Mouse (Mus musculus): ENCODE measurements around the gene Kndc1.

The Kndc1 gene

DNA sequence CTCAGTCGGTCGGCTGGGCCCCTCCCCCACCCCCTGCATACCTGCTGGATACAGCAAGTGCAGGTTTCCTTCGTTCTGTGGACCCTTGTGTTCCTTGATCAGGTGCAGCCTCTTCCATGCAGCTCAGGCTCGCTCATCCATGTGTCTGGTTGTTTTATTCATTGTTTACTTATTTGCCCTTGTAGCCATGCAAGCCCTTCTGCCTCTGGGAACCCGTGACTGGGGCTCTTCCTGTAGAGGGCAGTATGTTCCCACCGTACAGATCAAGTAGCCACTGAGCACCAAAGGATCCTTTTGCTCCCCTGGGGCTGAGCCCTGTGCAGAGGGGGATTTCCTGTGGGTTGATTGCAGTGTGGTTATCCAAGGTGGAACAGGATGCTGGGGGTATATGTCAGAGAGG, 11.2 kb downstream of the Kndc1 start:
- peak; percentile 59 for DNase-seq (ENCODE audit: low spot score)

DNA sequence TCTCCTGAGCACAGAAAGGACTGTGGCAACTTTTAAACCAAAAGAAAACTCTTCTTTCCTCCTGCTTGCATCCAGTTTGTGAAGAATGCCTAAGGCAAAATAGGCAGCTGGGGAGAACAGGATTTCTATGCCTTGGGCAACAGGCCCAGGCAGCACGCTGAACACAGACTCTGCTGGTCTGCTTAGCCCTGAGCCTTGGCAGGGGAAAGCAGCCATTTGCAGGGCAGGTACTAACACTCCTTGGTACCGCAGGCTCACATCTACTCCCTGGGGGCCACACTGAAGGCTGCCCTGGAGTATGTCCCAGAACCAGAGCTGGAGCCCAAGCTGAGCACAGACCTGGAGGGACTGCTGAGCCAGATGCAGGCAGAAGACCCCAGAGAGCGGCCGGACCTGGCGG, 13.7 kb downstream of the Kndc1 start:
- DNase-seq (ENCODE audit: low spot score) = no peak

DNA sequence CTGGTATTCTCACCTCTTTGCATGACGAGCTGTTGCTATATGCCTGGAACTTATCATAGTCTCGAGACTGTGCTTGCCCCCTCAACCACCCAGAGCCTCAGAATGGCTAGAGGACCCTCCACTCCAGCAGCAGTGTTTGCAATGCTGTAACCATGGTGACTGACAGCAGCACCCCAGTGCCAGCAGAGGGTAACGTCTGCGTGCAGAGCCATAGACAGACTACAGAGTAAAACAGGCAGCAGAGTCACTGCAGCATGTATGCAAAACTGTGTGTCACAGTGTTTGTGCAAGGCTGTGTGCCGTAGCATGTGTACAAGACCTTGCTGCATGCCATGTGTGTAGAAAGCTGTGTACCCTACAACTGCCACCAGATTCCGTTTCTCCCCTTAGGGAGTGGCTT, 15.0 kb downstream of the Kndc1 start:
- no peak for DNase-seq (ENCODE audit: low spot score)

DNA sequence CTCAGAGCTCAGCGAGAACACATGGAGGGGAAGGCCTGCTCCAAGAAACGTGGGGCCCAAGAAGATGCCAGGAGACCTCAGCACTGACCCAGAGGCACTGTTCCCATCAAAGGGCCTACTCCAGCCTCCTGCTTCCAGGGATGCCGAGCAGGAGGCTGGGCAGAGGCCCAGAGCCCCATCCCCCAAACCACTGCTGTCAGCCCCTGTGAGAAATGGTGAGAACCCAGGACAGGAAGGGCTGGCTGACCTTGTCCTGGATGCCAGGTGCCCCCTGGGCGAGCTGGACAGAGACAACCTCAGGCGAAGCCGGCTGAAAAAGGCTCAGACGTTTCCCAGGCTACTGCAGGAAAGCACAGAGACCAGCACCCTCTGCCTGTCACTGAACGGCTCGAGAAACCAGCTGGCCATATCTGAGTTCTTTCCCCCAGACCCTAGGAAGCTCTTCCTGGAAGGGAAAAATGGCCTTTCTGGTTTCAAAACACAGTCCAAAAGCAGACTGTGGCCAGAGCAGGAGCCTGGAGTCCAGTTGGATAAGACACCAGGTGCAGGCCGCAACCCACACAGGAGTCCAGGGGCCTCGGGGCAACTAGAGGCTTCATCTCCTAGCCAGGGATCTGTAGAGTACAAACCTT, 15.8 kb downstream of the Kndc1 start:
- no peak for DNase-seq (ENCODE audit: low spot score)

DNA sequence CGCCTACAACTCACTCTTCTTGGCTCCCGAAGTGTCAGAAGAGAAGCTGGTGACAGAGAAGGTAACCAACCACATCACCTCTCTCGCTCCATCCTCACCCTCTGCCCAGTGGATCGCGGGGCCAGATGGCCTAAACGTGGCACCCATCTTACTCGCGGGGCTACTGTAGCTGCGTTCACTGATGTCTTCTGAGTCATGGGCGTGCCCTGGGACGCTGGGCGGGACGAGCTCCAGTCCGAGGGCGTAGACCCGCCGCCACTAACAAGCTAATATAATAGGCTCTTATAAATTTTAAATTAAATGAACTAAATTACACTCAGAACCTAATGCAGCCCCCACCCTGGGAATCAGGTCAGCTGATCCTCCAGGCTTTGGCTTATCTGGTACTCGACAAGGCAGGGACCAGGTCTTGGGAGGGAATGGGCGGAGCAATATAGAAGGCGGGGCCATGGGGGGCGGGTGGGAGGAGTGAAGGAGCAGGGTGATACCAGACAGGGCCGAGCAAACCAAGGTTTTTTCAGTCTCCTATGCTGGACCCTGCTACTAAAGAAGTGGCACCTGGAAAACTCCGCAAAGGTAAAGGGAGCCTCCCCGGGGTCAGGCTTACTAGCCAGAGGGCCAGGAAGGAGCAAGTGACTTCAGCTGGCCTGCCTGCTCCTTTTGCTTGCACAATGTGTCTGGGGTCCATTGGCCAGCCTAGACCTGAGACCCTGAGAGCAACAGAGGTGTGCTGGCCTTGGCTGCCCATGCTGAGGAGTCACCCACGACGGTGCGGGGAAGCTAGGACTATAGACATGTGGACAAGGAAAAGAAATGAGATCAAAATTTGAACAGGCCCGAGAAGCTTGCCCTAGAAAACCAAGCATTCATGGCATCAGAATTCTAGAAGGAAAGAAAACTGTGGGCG, 19.9 kb downstream of the Kndc1 start:
- DNase-seq (ENCODE audit: low spot score) = peak; percentile 59

DNA sequence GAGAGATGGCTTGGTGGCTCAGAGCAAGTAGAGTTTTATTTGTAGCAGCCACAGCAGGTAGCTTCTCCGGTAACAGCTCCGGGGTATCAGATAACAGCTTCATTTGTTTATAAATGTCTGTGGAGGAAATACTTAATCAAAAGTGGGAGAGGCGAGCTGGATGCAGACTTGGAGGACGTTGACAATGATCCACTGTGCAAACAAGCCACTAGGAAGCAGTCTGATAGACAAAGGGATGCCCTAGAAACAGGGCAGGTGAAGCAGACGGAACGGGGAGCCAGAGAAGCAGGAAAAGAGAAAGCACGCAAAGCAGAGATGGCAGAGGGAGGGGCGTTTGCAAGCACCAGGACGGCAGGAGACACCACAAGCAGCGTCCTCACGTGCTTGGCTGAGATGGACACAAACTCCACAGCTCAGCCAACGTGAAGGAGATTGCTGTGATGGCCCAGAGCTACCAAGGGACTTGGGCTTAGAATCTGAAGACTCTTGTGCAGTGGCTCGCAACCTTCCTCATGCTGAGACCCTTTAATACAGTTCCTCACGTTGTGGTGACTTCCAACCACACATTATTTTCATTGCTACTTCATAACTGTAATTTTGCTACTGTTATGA, 21.3 kb downstream of the Kndc1 start:
- no peak for DNase-seq (ENCODE audit: low spot score)

DNA sequence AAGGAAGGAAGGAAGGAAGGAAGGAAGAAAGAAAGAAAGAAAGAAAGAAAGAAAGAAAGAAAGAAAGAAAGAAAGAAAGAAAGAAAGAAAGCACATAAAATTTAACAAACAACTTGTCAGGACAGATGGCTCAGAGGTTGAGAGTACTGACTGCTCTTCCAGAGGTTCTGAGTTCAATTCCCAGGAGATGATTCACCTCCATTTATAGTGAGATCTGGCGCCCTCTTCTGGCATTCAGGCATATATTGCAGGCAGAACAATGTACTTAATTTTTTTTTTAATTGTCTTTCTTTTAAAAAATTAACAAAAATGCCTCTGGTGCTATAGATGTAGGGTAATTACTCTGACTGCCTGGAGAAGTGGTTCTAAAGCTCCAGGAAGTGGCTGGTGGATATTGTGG, 21.8 kb downstream of the Kndc1 start:
- DNase-seq (ENCODE audit: low spot score) = no peak

DNA sequence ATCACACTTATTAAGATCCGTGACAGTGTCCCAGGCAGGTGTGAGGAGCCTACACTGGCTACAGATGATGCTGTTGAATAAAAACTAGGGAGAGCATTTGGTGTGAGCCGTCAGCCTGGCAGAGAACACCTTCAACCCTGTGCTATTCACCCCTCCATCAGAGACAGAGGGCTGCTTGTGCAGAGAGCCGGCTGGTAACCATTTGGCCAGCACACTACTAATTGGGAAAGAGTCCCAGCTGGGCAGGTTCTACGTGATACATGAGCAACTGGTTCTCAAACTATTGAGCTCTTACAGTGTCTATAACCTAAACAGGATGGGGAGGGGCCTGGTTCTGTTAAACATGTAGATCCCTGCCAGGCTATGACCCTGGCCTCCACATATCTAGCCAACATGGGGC, 23.8 kb downstream of the Kndc1 start:
- DNase-seq (ENCODE audit: low spot score) = no peak

DNA sequence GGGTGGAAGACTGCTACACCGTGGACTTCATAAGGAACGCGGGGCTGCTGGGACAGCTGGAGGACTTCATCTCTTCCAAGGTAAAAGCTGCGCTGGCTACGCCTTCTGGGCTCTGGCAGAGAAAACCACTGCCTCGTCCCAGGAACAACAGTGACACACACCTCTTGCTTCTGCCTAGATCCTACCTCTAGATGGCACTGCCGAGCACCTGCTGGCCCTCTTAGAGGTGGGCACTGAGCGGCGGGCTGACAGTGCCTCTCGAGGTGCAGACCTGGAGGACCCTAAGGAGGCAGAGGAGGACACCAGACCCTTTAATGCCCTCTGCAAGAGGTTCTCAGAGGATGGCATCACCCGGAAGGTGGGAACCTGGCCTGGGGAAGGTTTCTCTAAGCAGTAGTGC, 36.2 kb downstream of the Kndc1 start:
- DNase-seq (ENCODE audit: low spot score) = peak; percentile 78

DNA sequence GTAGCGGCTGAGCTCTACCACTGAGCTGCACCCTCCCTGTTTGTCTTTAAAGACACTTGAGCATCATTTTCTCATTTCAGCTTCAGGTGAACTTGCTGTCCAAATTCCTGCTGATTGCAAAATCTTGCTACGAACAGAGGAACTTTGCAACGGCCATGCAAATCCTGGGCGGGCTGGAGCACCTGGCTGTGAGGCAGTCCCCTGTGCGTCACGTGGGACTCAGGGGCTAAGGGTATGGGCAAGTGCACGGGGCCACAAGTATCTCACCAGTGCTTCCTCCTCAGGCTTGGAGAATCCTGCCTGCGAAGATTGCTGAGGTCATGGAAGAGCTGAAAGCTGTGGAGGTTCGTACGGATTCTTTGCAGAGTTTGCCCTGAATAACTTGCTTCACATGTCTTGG, 42.2 kb downstream of the Kndc1 start:
- no peak for DNase-seq (ENCODE audit: low spot score)

DNA sequence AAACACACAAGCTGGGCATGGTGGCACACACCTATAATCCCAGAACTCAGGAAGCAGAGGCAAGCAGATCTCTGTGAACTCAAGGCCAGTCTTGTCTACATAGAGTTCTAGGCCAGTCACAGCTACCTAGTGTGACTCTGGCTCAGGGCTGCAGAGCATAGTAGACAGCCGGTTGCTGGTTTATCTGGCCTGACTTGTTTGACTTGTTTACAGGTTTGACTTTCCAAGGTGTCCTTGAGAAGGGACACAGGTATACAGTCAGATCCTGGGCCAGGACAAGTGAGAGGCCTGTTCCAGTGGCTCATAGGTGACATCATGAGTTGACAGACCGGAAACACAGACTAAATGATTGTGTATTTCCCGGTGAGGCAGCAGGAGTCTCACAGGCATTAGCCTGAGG, 42.6 kb downstream of the Kndc1 start:
- DNase-seq (ENCODE audit: low spot score) = no peak

DNA sequence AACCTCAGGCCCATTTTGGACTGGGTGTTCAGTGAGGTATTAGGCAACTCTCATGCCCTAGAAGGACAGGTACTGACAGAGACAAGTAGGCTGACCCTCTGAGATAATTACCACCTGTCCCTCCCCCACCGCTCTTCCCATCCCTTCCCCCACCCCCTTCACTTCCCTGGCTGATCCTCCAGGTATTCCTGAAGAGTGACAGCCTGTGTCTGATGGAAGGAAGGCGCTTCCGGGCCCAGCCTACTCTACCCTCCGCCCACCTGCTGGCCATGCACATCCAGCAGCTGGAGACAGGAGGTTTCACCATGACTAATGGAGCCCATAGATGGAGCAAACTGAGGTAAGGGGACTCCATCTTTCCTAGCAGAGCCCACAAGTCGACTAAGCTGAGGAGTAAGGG, 43.3 kb downstream of the Kndc1 start:
- DNase-seq (ENCODE audit: low spot score) = no peak

DNA sequence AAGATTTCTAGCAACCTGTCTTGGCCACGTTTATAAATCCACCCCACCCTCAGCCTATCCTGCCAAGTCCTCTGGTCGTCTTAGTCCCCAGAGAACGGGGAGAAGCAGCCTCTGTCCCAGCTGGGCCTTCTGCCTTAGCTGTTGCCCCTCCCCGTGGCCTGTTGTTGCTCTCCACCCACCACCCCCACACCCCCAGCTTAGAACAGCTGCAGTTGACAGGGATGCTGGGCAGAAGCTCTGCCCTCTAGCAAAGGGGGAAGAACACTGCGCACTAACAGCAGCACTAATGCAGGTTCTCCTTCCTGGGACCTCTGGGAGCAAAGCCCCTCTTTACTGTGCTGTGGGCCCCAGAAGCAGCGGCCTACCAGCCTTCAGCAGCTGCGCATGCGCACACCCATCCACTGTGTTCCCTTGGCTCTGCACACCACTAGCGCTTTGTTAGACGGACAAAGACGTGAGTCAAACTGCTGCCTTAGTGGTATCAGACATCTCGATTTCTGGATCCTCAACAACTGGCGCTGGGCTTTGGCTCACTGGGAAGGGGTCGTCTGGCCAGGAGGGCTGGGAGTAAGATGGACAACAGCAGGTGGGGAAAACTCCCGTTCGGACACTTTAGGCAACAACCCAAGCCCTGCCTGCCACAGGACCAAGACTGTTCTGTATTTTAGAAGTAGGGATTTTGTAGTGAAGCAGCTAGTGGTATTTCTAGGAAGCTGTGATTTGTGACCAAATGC, 46.1 kb downstream of the Kndc1 start:
- no peak for DNase-seq (ENCODE audit: low spot score)

DNA sequence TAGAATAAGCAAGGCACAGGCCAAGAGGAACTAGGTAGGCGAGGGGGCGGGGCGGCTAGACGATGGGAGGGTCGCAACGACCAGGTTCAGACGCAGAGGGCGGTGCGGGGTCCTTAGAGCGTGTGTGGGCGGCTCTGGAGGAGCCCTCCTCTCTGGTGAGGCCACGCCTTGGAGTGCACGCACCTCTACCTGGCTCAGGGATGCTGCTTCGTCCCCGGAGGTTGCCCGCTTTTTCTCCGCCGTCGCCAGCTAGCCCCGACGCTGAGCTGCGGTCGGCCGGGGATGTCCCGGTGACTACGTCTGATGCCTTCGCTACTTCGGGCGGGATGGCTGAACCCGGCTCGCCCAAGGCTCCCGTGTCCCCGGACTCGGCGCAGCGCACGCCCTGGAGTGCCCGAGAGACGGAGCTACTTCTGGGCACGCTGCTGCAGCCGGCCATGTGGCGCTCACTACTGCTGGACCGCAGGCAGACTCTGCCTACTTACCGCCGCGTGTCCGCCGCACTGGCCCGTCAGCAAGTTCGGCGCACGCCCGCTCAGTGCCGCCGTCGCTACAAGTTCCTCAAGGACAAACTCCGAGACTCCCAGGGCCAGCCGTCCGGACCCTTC, 49.3 kb downstream of the Kndc1 start, which contains the start of gene Utf1:
Utf1 (plus strand) TSS at position 116 of the 608 bp plus-strand sequence.
- peak; percentile 60 for DNase-seq (ENCODE audit: low spot score)

DNA sequence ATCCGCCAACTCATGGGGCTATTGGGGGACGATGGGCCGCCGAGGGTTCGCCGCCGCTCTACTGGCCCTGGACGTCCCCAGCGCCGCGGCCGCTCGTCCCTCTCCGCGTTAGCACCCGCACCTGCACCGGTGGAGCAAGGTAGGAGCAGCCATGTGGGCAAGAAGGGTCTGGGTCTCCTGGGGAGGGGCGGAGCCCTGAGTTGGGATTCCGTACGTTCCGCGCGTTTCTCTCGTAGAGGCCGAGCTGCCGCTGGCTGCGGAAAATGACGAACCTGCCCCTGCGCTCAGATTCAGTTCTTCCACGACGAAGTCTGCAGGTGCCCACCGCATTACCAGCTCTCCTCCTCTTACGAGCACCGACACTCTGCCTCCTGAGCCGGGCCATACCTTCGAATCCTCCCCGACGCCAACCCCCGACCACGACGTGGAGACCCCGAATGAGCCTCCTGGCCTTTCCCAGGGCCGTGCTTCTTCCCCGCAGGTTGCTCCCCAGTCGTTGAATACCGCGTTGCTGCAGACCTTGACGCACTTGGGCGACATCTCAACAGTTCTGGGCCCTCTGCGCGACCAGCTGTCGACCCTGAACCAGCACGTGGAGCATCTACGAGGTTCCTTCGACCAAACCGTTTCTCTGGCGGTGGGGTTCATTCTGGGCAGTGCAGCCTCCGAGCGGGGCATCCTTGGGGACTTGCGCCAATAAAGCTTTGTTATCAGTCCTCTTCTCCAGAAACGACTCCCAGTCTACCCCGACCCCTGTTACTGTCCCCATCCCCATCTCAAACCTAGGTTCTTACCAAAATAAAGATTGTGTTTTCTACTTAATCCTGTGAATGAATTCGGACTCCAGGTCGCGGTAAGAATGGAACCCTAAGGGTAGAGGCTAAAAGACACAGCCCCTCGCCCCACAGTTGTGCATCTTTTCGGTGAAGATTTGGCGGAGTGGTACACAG, 50.1 kb downstream of the Kndc1 start:
- DNase-seq (ENCODE audit: low spot score) = no peak

DNA sequence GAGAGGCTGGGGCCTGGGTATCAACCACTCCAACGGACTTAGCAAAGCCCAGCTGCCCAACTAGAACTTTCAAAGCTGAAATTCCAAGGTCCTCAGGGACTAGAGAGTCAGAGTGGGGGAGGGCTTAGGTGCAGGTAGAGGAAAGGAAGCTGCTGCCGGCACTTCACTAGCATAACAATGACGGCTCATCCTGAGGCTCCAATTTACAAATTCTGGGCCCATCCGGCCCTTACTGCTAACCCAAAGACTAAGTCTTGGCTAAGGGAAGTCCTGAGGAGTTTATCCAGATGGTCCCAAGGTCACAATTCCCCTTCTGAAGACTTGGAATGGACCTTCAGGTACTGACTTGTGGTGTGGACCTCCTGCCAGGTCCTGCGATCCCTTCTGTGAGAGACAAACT, 51.0 kb downstream of the Kndc1 start:
- DNase-seq (ENCODE audit: low spot score) = no peak

DNA sequence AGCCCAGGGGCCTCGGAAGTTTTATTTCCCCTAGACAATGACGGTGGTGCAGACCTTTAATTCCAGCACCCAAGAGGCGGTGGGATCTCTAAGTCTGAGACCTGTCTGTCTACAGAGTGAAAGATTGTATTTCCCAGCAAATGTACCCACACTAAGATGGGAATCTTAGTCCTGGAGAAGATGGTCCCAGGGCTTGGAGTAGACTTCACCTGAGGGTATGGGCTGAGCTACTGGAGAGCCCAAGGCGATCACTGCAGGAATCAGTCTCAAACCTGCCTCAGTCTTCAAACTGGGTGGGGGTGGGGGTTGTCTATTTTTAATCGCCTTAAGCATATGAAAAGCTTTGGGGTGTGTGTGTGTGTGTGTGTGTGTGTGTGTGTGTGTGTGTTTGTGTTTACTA, 51.5 kb downstream of the Kndc1 start:
- DNase-seq (ENCODE audit: low spot score) = no peak

DNA sequence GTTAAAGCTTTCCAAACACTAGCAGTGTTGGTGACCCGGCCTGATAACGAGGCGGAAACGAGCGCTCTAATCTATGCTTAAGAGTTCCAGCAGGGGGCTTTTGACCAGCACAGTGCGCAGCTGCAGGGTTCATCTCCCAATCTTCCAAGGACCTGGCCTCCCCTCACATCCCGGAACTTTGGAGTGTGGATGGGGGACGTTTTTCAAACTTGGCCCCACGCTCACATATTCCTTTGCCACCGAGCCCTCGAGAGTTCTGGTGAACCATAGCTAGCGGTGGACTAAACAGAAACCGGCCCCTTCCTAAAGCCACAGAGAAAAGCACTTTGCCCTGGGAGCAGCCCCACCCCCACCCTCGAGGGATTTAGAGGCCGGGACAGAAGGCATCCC, 55.4 kb downstream of the Kndc1 start:
- peak; percentile 70 for DNase-seq (ENCODE audit: low spot score)

DNA sequence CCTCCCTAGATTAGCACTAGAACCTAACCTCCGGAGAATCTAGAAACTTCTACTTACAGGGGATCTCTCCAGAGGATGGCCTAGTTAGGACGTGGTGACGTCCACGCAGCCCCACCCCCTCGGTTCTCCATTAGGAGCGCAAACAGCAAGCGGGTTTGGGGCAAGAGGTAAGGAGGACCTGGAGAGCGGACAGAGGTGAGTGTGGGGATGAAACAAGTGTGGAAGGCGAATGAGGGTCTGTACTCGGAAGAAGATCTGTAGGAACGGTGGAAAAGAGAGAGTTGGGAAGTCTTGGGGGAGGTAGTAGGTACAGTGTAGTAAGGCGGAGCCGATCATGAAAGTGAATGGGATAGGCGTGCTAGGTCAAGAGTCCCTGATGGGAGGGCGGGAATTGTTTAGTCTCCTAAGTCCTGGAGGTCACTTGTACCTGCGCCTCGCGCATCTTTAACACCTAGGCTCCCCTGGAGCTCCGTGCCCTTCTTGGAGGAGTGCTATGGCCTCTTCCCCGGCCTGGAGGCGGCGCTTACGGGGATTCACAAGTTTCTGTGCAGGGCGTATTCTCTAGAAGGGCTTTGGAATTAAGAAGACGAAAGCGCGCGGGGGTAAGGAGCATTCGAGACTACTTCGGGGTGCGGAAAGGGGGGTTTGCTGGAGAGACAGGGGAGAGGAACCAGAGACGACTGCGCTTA, 55.9 kb downstream of the Kndc1 start:
- peak; percentile 71 for DNase-seq (ENCODE audit: low spot score)

DNA sequence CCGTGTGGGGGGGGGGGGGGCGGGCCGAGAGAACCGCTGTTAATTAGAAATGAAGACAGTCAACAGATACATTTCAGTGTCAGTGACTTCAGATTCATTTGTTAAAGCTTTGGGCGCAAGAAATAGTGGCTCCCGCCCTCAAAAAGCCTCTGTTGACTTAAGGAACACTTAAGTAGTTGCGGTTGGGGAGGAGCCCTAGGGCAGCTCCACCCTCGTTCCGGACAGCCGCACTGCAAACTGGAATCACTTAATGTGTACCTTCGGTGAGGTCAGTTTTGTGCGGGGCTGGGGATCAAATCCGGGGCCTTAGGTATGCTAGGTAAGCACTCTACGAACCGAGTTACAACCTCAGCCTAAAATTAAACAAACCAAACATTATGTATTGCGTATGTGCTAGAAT, 56.6 kb downstream of the Kndc1 start:
- peak; percentile 58 for DNase-seq (ENCODE audit: low spot score)

Measured in testis, postnatal 10 days (tissue).